Mouse (Mus musculus) ES-E14 (cell line): ENCODE measurements at regions not wholly inside any gene's neighbourhood (a gene's known extent, or its start where the extent isn't known, plus 50 kb on each side); places are given as distances from the start of the nearest gene placed in this dataset.
A peak's percentile ranks its signal among the peaks of the same experiment; 100 is the strongest.

Experiments used
- DNase-seq: peaks from one replicate; pipeline ENCODE4 v3.0.0-alpha.2; 2013; ENCODE audit warnings: low read depth, low spot score
- H3K27ac ChIP-seq: 2 replicates; pipeline ENCODE4 v1.5.1; 2012; ENCODE audit warnings: low read depth, mild to moderate bottlenecking, low read length, moderate library complexity, mixed read lengths; ENCODE audit not compliant: poor library complexity, insufficient read depth, severe bottlenecking
- H3K36me3 ChIP-seq: 2 replicates; pipeline ENCODE4 v1.6.1; 2012; ENCODE audit warnings: mild to moderate bottlenecking, low read length, moderate library complexity, mixed read lengths; ENCODE audit not compliant: control insufficient read depth, poor library complexity, insufficient read depth, severe bottlenecking
- H3K4me1 ChIP-seq, 2 experiments: fragments of 150-350 bp in 1 of 2; sonication (generic) in 1 of 2; 2 replicates each; pipeline ENCODE4 v1.6.1; 2012; ENCODE audit warnings: low read length in 2 of 2, mild to moderate bottlenecking in 1 of 2, mixed read lengths in 1 of 2; ENCODE audit not compliant: control insufficient read depth in 2 of 2, insufficient read depth in 2 of 2, poor library complexity in 1 of 2
- H3K4me3 ChIP-seq, 2 experiments: fragments of 150-350 bp in 1 of 2; sonication (generic) in 1 of 2; 2 replicates each; pipeline ENCODE4 v1.5.1; 2012; ENCODE audit warnings: low read length in 2 of 2, low read depth in 1 of 2, mild to moderate bottlenecking in 1 of 2, mixed read lengths in 1 of 2; ENCODE audit not compliant: insufficient read depth in 1 of 2, poor library complexity in 1 of 2, severe bottlenecking in 1 of 2
- H3K9ac ChIP-seq: 2 replicates; pipeline ENCODE4 v1.6.1; 2012; ENCODE audit warnings: low read depth, mild to moderate bottlenecking, low read length, mixed read lengths; ENCODE audit not compliant: poor library complexity, insufficient read depth, severe bottlenecking
- H3K9me3 ChIP-seq: fragments of 150-350 bp; sonication (generic); 2 replicates; pipeline ENCODE4 v1.6.1; 2012; ENCODE audit warnings: low read depth, mild to moderate bottlenecking, low read length; ENCODE audit not compliant: control insufficient read depth, insufficient read depth
- CHD2 ChIP-seq: IDR thresholded peaks from 2 replicates; pipeline ENCODE4 v1.6.1; 2014; ENCODE audit warnings: mild to moderate bottlenecking, low read depth, low read length, inconsistent platforms
- HCFC1 ChIP-seq: IDR thresholded peaks from 2 replicates; pipeline ENCODE4 v1.6.1; 2012; ENCODE audit warnings: low read length, inconsistent platforms, borderline replicate concordance; ENCODE audit not compliant: insufficient read depth
- MAFK ChIP-seq: IDR thresholded peaks from 2 replicates; pipeline ENCODE4 v1.6.1; 2014; ENCODE audit warnings: mild to moderate bottlenecking, low read depth, low read length, inconsistent platforms; ENCODE audit not compliant: insufficient read depth
- ZC3H11A ChIP-seq: IDR thresholded peaks from 2 replicates; pipeline ENCODE4 v1.6.1; 2012; ENCODE audit warnings: low read depth, mild to moderate bottlenecking, inconsistent platforms, low read length, borderline replicate concordance
- ZNF384 ChIP-seq: IDR thresholded peaks from 2 replicates; pipeline ENCODE4 v1.6.1; 2012; ENCODE audit warnings: low read depth, low read length, inconsistent platforms
- in situ Hi-C, 2 experiments: fragments of 600-800 bp; cut with MboI; formaldehyde crosslinking; loops; one replicate each; pipeline ENCODE4 v1.15.1; 2025; ENCODE audit warnings: low sequenced_read_pairs in 2 of 2, inconsistent platforms in 1 of 2; ENCODE audit not compliant: unreplicated experiment in 2 of 2

- H3K27ac ChIP-seq: no peak overlapping the region
- no peak for DNase-seq
- no peaks in the 10 kb centered on the region for H3K36me3 ChIP-seq
- in situ Hi-C loops: no loop called here
- no peak for TF ChIP-seq HCFC1
- TF ChIP-seq ZC3H11A: no peak
- no peak for TF ChIP-seq CHD2
- H3K9me3 ChIP-seq: no peaks in the 10 kb centered on the region
- H3K4me3 ChIP-seq: no peak overlapping the region
- no peak overlapping the region for H3K9ac ChIP-seq
- H3K4me1 ChIP-seq: no peaks in the 10 kb centered on the region
Observed at GRCm38 (mm10) chr5:133601241-133601739, 498.2 kb upstream of the Castor2 start.

DNA sequence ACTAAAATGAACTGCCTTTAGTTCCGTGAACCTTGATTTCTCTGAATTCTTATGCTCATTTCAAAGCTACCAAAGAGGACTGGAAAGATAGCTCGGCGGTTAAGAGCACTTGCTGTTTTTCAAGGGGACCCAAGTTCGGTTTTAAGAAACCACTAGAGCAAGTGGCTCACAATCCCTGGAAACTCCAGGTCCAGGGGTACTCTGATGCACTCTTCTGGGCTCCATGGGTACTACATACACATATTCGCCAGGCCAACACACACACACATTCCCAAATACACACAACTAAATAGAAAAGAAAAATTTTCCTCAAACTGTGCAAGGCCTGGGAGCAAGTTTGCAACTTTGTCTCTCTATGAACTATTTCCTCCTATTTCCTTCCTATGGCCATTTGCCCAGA lies 498.9 kb upstream of the Castor2 start:
- no peaks in the 10 kb centered on the region for H3K4me1 ChIP-seq
- in situ Hi-C loops: no loop called here
- H3K27ac ChIP-seq: no peak overlapping the region
- TF ChIP-seq HCFC1 (no peak), ZNF384 (no peak), ZC3H11A (no peak), CHD2 (no peak), MAFK (no peak)
- no peak overlapping the region for H3K4me3 ChIP-seq
- no peaks in the 10 kb centered on the region for H3K9me3 ChIP-seq
- H3K36me3 ChIP-seq: no peaks in the 10 kb centered on the region
- peak; percentile 9 for DNase-seq
- no peak overlapping the region for H3K9ac ChIP-seq

GRCm38 (mm10) chr5:133598105-133598504 lies 501.4 kb upstream of the Castor2 start:
- Histone ChIP-seq H3K27ac (no peak overlapping the region), H3K4me3 (no peak overlapping the region), H3K9me3 (no peaks in the 10 kb centered on the region), H3K4me1 (no peaks in the 10 kb centered on the region), H3K9ac (no peak overlapping the region), H3K36me3 (no peaks in the 10 kb centered on the region)
- TF ChIP-seq CHD2 (no peak), ZC3H11A (no peak), MAFK (no peak)
- DNase-seq: no peak
- in situ Hi-C loops: no loop called here

DNA sequence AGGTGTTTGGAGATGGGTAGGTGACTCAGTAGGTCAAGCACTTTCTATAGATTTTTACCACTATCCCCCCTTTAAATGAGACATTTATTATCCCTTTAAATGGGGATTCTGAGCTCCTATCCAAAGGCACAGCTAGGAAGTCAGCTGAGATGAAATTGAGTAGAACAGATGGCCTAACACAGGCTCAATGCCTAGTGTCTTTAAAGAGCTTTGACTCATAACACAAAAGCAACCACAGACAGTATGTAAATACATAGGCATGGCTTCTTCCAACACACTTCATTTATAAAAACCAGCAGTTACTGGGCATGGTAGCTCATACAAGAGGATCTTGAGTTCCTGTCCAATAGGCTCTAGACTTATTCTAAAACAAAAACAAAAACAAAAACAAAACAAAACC lies 513.0 kb upstream of the Castor2 start:
- H3K27ac ChIP-seq: no peak overlapping the region
- in situ Hi-C loops: no loop called here
- H3K4me1 ChIP-seq: no peaks in the 10 kb centered on the region
- H3K36me3 ChIP-seq: no peaks in the 10 kb centered on the region
- TF ChIP-seq ZC3H11A (no peak), HCFC1 (no peak), CHD2 (no peak), MAFK (no peak), ZNF384 (no peak)
- H3K9me3 ChIP-seq: no peaks in the 10 kb centered on the region
- DNase-seq: no peak
- H3K9ac ChIP-seq: no peak overlapping the region
- no peak overlapping the region for H3K4me3 ChIP-seq

- no peak overlapping the region for H3K4me3 ChIP-seq
- no peaks in the 10 kb centered on the region for H3K36me3 ChIP-seq
- H3K27ac ChIP-seq: no peak overlapping the region
- no peaks in the 10 kb centered on the region for H3K9me3 ChIP-seq
- 0 out of 2 replicates have a peak, but pooled peaks have one; percentile 21 for TF ChIP-seq ZC3H11A
- TF ChIP-seq MAFK: no peak
- peak; percentile 22 for DNase-seq
- in situ Hi-C loops: no loop called here
- H3K4me1 ChIP-seq: no peaks in the 10 kb centered on the region
- no peak overlapping the region for H3K9ac ChIP-seq
Observed at GRCm38 (mm10) chr5:133585181-133585580, 514.3 kb upstream of the Castor2 start.
